Mouse (Mus musculus) heart, embryonic 12.5 days (tissue): ENCODE measurements around the gene Kdm5c. TPM values are rescaled to one million over a fixed set of nuclear protein-coding genes. Genes with fewer than 3 reads are reported as not detected.
A peak's percentile ranks its signal among the peaks of the same experiment; 100 is the strongest.

Experiments
- ATAC-seq: fragments of 200-750 bp; cut with Nextera tagmentation; 2 replicates; pipeline ENCODE4 v1.8.0; 2017; ENCODE audit warnings: moderate TSS enrichment, moderate library complexity; ENCODE audit not compliant: insufficient number of reproducible peaks, low FRiP score
- H3K27ac ChIP-seq: fragments of 300-500 bp; sonication (generic); 2 replicates; pipeline ENCODE4 v1.5.1; 2016; ENCODE audit warnings: mild to moderate bottlenecking, moderate library complexity; ENCODE audit not compliant: poor library complexity, severe bottlenecking
- H3K27me3 ChIP-seq: fragments of 300-500 bp; sonication (generic); replicated peaks from 2 replicates; pipeline ENCODE4 v1.6.1; 2016; ENCODE audit warnings: mild to moderate bottlenecking, moderate library complexity
- H3K36me3 ChIP-seq: fragments of 300-500 bp; sonication (generic); 2 replicates; pipeline ENCODE4 v1.6.1; 2016; ENCODE audit warnings: mild to moderate bottlenecking, moderate library complexity
- H3K4me1 ChIP-seq: fragments of 300-500 bp; sonication (generic); replicated peaks from 2 replicates; pipeline ENCODE4 v1.6.1; 2016; ENCODE audit warnings: mild to moderate bottlenecking
- H3K4me2 ChIP-seq: fragments of 300-500 bp; sonication (generic); 2 replicates; pipeline ENCODE4 v1.6.1; 2016; ENCODE audit warnings: mild to moderate bottlenecking, moderate library complexity
- H3K4me3 ChIP-seq: fragments of 300-500 bp; sonication (generic); 2 replicates; pipeline ENCODE4 v1.5.1; 2016; ENCODE audit warnings: mild to moderate bottlenecking
- H3K9ac ChIP-seq: fragments of 300-500 bp; sonication (generic); 2 replicates; pipeline ENCODE4 v1.6.1; 2016; ENCODE audit warnings: mild to moderate bottlenecking, moderate library complexity
- H3K9me3 ChIP-seq: fragments of 300-500 bp; sonication (generic); replicated peaks from 2 replicates; pipeline ENCODE4 v1.6.1; 2016; ENCODE audit warnings: mild to moderate bottlenecking, moderate library complexity
- WGBS: fragments of 180-500 bp; shearing (Covaris S2); methylation state at CpG from one replicate; pipeline ENCODE4 v1.1.7; 2016; 5-methylcytosine and 5-hydroxymethylcytosine counted together
- polyA plus RNA-seq: library from polyadenylated mRNA; unstranded; fragments of >200 nt; fragmentation: Nextera tagmentation; extraction: Ambion mirVana; gene quantifications from 2 replicates; pipeline ENCODE4 v1.2.1, GENCODE M21; 2016

Kdm5c gene
- 49.3 and 50.5 TPM in 2 replicates for polyA plus RNA-seq

DNA sequence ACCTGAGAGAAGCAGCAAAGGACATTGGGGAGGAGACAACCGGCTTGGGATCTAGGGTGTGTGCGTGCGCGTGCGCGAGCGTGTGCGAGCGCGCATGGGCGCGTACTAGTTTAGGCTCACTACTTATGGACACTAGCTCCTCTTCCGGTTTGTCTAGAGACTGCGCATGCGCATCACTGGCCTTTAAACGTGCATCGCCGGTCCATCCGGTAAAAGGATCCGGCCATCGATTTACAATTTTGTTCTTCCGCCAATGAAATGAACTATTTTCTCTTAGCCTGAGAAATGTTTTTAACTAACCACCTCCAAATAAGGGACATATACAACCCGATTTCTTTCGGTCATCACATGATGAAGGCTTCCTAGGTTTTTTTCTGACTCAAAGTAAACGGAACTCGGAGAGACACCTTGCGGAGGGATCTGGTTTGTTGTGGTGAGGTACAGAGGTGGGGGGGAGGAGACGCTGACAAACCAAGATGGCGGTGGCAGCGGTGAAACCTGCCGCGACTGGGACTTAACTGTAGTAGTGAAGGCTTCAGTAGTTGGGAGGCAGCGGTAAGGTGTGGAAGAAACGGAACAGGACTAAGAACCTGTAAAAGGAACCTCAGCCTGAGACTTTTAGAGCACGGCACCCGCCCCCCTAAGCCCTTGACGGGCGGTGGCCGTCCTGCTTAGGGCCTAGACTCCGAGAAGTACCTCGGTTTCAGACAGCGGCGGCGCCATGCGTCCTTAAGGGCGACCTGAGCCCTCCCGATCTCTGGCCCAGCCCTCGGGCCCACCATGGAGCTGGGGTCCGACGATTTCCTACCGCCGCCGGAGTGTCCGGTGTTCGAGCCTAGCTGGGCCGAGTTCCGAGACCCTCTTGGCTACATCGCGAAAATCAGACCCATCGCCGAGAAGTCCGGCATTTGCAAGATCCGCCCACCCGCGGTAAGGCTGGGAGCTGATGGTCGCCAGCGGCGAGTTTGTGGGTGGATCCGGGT lies at the start of gene Kdm5c:
Kdm5c (plus strand) TSS at position 240 of the 983 bp plus-strand sequence.
- Histone ChIP-seq H3K27ac (peak within 1 kb of the TSS; percentile 81), H3K4me3 (peak within 1 kb of the TSS; percentile 99), H3K27me3 (no peaks in the 10 kb centered on the region), H3K36me3 (peaks cover 10% of the 10 kb centered on the region), H3K4me1 (peaks cover 15% of the 10 kb centered on the region), H3K9me3 (no peaks in the 10 kb centered on the region), H3K4me2 (peak within 1 kb of the TSS; percentile 74), H3K9ac (peak within 1 kb of the TSS; percentile 99)
- 1% methylated on average over 68 of the region's 69 CpGs for WGBS
- peak; percentile 98 for ATAC-seq

DNA sequence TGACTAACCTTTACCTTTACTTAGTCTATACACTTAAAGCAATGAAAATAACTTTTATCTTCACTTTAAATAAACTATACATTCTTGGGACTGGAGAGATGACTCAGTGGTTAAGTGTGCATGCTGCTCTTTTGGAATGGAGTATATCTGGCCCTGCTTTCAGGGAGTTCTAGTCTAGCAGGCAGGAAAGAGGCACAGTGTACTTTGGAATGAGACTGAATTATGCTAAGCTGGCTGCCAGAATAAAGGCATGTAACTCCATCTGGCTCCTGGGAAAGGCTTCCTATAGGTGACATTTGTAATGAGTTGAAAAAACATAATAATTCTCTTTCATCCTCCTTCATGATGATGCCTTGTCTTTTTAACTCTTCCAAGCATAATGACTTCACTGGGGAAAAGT lies 45.7 kb upstream of the Kdm5c start:
- Histone ChIP-seq H3K9me3 (no peaks in the 10 kb centered on the region), H3K9ac (no peak overlapping the region), H3K4me2 (no peak overlapping the region), H3K27me3 (peaks cover 43% of the 10 kb centered on the region), H3K4me1 (no peaks in the 10 kb centered on the region), H3K36me3 (no peaks in the 10 kb centered on the region), H3K4me3 (no peak overlapping the region), H3K27ac (no peak overlapping the region)
- no peak for ATAC-seq

- H3K4me3 ChIP-seq, result no peak overlapping the region
- no peaks in the 10 kb centered on the region for H3K4me1 ChIP-seq
- 64% methylated on average over 1 of the region's 1 CpGs for WGBS
- no peak overlapping the region for H3K27ac ChIP-seq
- H3K4me2 ChIP-seq, result no peak overlapping the region
- H3K27me3 ChIP-seq, result peaks cover 60% of the 10 kb centered on the region
- no peaks in the 10 kb centered on the region for H3K9me3 ChIP-seq
- no peak for ATAC-seq
- no peak overlapping the region for H3K9ac ChIP-seq
- no peaks in the 10 kb centered on the region for H3K36me3 ChIP-seq
Measured at GRCm38 (mm10) chrX:152191266-152191665, 41.6 kb upstream of the Kdm5c start.

- no peak overlapping the region for H3K4me3 ChIP-seq
- no peaks in the 10 kb centered on the region for H3K9me3 ChIP-seq
- WGBS, result 77% methylated on average over 1 of the region's 1 CpGs
- H3K27me3 ChIP-seq, result peaks cover 68% of the 10 kb centered on the region
- H3K27ac ChIP-seq, result peak overlapping the region; percentile 48; the same call in 1 of the 2 replicates
- no peak overlapping the region for H3K9ac ChIP-seq
- H3K4me1 ChIP-seq, result peaks cover 5% of the 10 kb centered on the region
- no peaks in the 10 kb centered on the region for H3K36me3 ChIP-seq
- ATAC-seq, result no peak
- H3K4me2 ChIP-seq, result no peak overlapping the region
Measured at GRCm38 (mm10) chrX:152197814-152198648, 34.8 kb upstream of the Kdm5c start.

DNA sequence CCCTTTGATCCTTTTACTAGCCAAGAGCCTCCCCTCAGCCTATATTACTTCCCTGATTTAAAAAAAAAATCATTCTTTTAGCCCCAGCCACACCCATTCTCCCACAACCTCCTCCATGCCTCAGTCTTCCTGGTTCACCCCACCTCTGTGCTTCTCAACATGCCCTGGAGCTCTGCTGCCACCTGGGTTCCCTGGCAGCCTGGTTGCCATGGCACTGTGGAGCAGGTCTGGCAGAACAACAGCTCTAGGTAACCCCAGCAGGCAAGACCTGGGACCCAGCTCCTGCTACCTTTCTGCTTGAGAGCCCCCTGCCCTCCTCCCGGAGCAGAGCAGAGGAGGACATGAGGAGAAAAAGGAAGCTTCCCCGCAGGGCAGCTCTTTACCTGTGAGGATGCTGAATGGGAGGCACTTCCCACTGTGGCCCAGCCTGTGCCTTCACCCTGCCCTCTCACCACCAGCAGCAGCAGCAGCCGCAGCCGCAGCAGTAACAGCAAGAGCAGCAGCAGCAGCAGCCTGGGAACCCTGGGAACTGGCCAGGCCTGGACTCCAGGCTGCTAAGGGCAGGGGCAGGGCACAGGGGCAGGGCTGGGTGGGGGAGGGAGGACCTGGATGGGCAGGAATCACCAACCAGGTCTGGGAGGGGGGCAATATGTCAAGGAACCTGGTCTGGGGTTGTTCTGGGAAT lies 30.9 kb upstream of the Kdm5c start:
- H3K27ac ChIP-seq, result no peak overlapping the region
- no peaks in the 10 kb centered on the region for H3K9me3 ChIP-seq
- 47% methylated on average over 4 of the region's 4 CpGs for WGBS
- ATAC-seq, result no peak
- H3K4me2 ChIP-seq, result no peak overlapping the region
- peaks cover 6% of the 10 kb centered on the region for H3K4me1 ChIP-seq
- H3K36me3 ChIP-seq, result no peaks in the 10 kb centered on the region
- H3K9ac ChIP-seq, result no peak overlapping the region
- H3K4me3 ChIP-seq, result no peak overlapping the region
- H3K27me3 ChIP-seq, result peaks cover 65% of the 10 kb centered on the region

- Histone ChIP-seq H3K4me2 (no peak overlapping the region), H3K27me3 (peaks cover 66% of the 10 kb centered on the region), H3K4me3 (no peak overlapping the region), H3K4me1 (peaks cover 6% of the 10 kb centered on the region), H3K27ac (no peak overlapping the region), H3K9me3 (no peaks in the 10 kb centered on the region), H3K36me3 (no peaks in the 10 kb centered on the region), H3K9ac (no peak overlapping the region)
- 37% methylated on average over 8 of the region's 8 CpGs for WGBS
- no peak for ATAC-seq
Measured at GRCm38 (mm10) chrX:152202422-152203103, 30.3 kb upstream of the Kdm5c start.

- H3K9me3 ChIP-seq, result no peaks in the 10 kb centered on the region
- no peak for ATAC-seq
- H3K4me1 ChIP-seq, result peaks cover 6% of the 10 kb centered on the region
- H3K9ac ChIP-seq, result no peak overlapping the region
- peaks cover 62% of the 10 kb centered on the region for H3K27me3 ChIP-seq
- no peaks in the 10 kb centered on the region for H3K36me3 ChIP-seq
- no peak overlapping the region for H3K27ac ChIP-seq
- WGBS, result 71% methylated on average over 4 of the region's 4 CpGs
- no peak overlapping the region for H3K4me3 ChIP-seq
- no peak overlapping the region for H3K4me2 ChIP-seq
Measured at GRCm38 (mm10) chrX:152203247-152203646, 29.6 kb upstream of the Kdm5c start.

- no peak overlapping the region for H3K4me3 ChIP-seq
- no peaks in the 10 kb centered on the region for H3K9me3 ChIP-seq
- H3K9ac ChIP-seq, result no peak overlapping the region
- ATAC-seq, result no peak
- peaks cover 6% of the 10 kb centered on the region; the same call in 1 of the 2 replicates for H3K4me1 ChIP-seq
- no peak overlapping the region for H3K27ac ChIP-seq
- 97% methylated on average over 1 of the region's 1 CpGs for WGBS
- H3K4me2 ChIP-seq, result no peak overlapping the region
- peaks cover 10% of the 10 kb centered on the region for H3K36me3 ChIP-seq
- H3K27me3 ChIP-seq, result peaks cover 71% of the 10 kb centered on the region
Measured at GRCm38 (mm10) chrX:152205486-152205885, 27.3 kb upstream of the Kdm5c start.

DNA sequence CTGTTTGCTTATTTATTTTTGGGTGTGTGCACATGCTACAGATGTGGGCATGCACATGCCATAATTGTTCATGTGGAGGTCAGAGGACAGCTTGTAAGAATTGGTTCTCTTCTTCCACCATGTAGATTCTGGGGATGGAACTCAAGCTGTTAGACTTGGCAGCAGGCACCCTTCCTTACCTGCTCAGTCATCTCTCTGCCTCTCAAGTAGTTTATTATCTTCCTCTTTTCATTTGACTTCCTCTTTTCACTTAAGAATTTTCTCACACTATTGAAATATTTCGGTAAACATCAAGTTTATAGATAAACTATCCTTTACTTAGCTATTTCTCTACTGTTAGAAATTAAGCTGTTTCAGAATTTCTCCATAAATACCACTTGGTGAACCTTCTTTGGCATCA lies 18.1 kb upstream of the Kdm5c start:
- WGBS, result 77% methylated on average over 1 of the region's 1 CpGs
- H3K27me3 ChIP-seq, result peaks cover 62% of the 10 kb centered on the region
- no peak for ATAC-seq
- H3K9me3 ChIP-seq, result no peaks in the 10 kb centered on the region
- H3K36me3 ChIP-seq, result peaks cover 2% of the 10 kb centered on the region
- H3K9ac ChIP-seq, result no peak overlapping the region
- H3K4me2 ChIP-seq, result no peak overlapping the region
- no peak overlapping the region for H3K27ac ChIP-seq
- H3K4me1 ChIP-seq, result no peaks in the 10 kb centered on the region
- no peak overlapping the region for H3K4me3 ChIP-seq

- WGBS, result 92% methylated on average over 2 of the region's 2 CpGs
Measured at GRCm38 (mm10) chrX:152218529-152218928, 14.3 kb upstream of the Kdm5c start.

More at GRCm38 (mm10) chrX:152218529-152218928, 14.3 kb upstream of the Kdm5c start:
- H3K9ac ChIP-seq, result no peak overlapping the region
- H3K27ac ChIP-seq, result no peak overlapping the region
- no peak for ATAC-seq
- H3K9me3 ChIP-seq, result no peaks in the 10 kb centered on the region
- peaks cover 6% of the 10 kb centered on the region for H3K36me3 ChIP-seq
- H3K4me3 ChIP-seq, result no peak overlapping the region
- H3K27me3 ChIP-seq, result peaks cover 60% of the 10 kb centered on the region
- H3K4me2 ChIP-seq, result no peak overlapping the region
- no peaks in the 10 kb centered on the region for H3K4me1 ChIP-seq
